Mouse (Mus musculus) erythroblast, embryonic 14.5 days (primary cell): Measurements from ENCODE around the gene Lhfpl2.

Source experiments
- GATA1 ChIP-seq: IDR thresholded peaks from 2 replicates; pipeline ENCODE4 v1.6.1; 2012; ENCODE audit warnings: low read length, inconsistent platforms, mixed read lengths
- TAL1 ChIP-seq: IDR thresholded peaks from 3 replicates; pipeline ENCODE4 v1.6.1; 2012; ENCODE audit warnings: low read length, inconsistent platforms, mixed read lengths

DNA sequence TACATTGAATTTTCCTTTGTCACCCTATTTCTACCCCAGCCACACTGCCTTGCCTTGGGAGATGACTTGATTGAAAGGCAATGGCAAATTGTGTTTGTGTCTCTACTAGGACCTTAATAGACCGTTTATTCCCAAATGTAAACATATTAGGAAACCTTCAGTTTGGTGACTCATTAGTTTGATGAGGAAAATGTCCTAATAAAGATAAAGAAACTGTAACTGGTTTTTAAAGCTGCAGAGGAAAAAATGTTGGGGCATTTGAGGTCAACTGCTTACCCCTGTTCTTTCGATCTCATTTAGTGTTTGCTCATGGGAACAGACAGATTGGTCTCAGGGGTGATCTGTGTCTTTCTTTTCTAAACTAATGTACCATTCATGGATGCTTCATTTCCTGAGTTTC, 40.1 kb downstream of the Lhfpl2 start:
- TF ChIP-seq GATA1 (no peak), TAL1 (no peak)
